14 mouse cellular contexts compared by ENCODE assay signal in the genomic region with DNA sequence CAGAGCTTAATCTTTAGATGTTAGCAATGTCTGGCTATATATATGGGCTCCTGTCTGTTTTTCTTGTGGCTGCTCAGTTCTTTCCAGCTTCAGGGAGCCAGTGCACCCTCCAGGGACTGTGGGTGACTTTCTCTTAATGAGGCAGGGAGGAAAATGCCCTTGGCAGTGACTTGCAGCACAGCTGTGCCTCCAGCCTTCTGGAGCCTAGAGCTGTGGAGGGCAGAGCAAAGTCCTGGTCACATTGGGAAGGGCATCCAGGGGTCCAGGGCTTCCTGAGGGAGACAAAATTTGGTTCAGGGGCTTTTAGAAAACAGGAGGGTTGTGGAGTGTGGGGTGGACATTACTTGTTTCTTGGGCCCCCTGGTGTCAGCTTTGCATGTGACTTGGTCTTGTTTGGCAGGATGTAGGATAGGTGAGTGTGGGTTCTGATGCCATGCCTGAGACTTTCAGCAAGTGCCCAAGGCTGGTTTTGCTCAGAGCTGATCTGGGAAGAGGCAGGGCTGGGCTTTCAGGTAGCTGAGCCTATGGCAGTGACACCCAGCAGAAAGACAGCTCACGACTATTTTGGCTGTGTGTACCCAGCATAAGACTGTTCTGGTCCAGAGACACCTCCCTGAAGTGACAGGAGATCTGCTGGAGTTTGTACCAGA. TPM values are rescaled to one million over a fixed set of nuclear protein-coding genes. Genes with fewer than 3 reads are reported as not detected.
DNase-seq lines count a peak whose midpoint lies in the region; ATAC-seq and TF ChIP-seq lines count a peak whose summit lies in the region.
"Had no signal": no experiment of that assay in that cellular context is flagged by ENCODE, and none has a peak within 500 bp of the region (broad histone marks: within the 10 kb centered on the region; RNA-seq: fewer than 3 reads in every experiment).

No protein-coding gene starts in this region.

- H3K4me2 ChIP-seq in forebrain, embryonic 11.5 days (ENCODE audit: low read depth, low read length, severe bottlenecking): no peak overlapping the region
- H3K4me2 ChIP-seq in forebrain, postnatal 0 days (ENCODE audit: low read depth): no peak overlapping the region
- H3K4me2 ChIP-seq in midbrain, postnatal 0 days (ENCODE audit: low read depth, low read length, poor library complexity, severe bottlenecking): no peak overlapping the region
- no peak overlapping the region for H3K4me2 ChIP-seq in midbrain, embryonic 16.5 days (ENCODE audit: low read length)
- H3K4me2 ChIP-seq: lung, embryonic 15.5 days; stomach, embryonic 15.5 days had no signal

- H3K4me3 ChIP-seq in forebrain, embryonic 11.5 days (ENCODE audit: low read depth, low read length): peak overlapping the region; percentile 7; the same call in 1 of the 2 replicates
- H3K4me3 ChIP-seq in forebrain, postnatal 0 days (ENCODE audit: low read depth, low read length): no peak overlapping the region
- peak overlapping the region; percentile 25; the same call in 1 of the 2 replicates for H3K4me3 ChIP-seq in midbrain, embryonic 10.5 days
- no peak overlapping the region for H3K4me3 ChIP-seq in midbrain, postnatal 0 days (ENCODE audit: low read depth, low read length)
- no peak overlapping the region for H3K4me3 ChIP-seq in limb, embryonic 10.5 days
- no peak overlapping the region for H3K4me3 ChIP-seq in midbrain, embryonic 16.5 days (ENCODE audit: low read depth, low read length)
- H3K4me3 ChIP-seq: lung, embryonic 15.5 days; stomach, embryonic 15.5 days had no signal

- H3K9ac ChIP-seq in forebrain, embryonic 11.5 days (ENCODE audit: low read length): no peak overlapping the region
- no peak overlapping the region for H3K9ac ChIP-seq in forebrain, postnatal 0 days
- no peak overlapping the region for H3K9ac ChIP-seq in midbrain, postnatal 0 days (replicated peaks; ENCODE audit: low read length, poor library complexity, severe bottlenecking)
- H3K9ac ChIP-seq in midbrain, embryonic 16.5 days (ENCODE audit: low read depth, low read length): 0 out of 2 replicates have a peak overlapping the region, but pooled peaks have one; percentile 7
- H3K9ac ChIP-seq: lung, embryonic 15.5 days; stomach, embryonic 15.5 days had no signal

- TF ChIP-seq CTCF in forebrain, postnatal 0 days (IDR thresholded peaks at IDR 0.05; ENCODE audit: low read depth): no peak
- no peak for TF ChIP-seq CTCF in midbrain, postnatal 0 days (IDR thresholded peaks at IDR 0.05)

- ATAC-seq in forebrain, embryonic 11.5 days (replicated peaks; ENCODE audit: low FRiP score): no peak
- ATAC-seq in forebrain, postnatal 0 days: no peak
- no peak for ATAC-seq in midbrain, postnatal 0 days (ENCODE audit: low FRiP score)
- ATAC-seq in midbrain, embryonic 16.5 days: no peak
- ATAC-seq: forebrain, embryonic 16.5 days had no signal

- 82% methylated on average over 1 of the region's 1 CpGs for WGBS in forebrain, embryonic 11.5 days
- WGBS in forebrain, postnatal 0 days: 90% methylated on average over 1 of the region's 1 CpGs
- WGBS in midbrain, embryonic 10.5 days: 78% methylated on average over 1 of the region's 1 CpGs
- WGBS in midbrain, postnatal 0 days: 92% methylated on average over 1 of the region's 1 CpGs
- 87% methylated on average over 1 of the region's 1 CpGs for WGBS in limb, embryonic 10.5 days
- WGBS in midbrain, embryonic 16.5 days: 89% methylated on average over 1 of the region's 1 CpGs

- H3K4me1 ChIP-seq in forebrain, embryonic 11.5 days (replicated peaks; ENCODE audit: control insufficient read depth, insufficient read depth, low read length): no peaks in the 10 kb centered on the region
- H3K4me1 ChIP-seq in forebrain, postnatal 0 days (ENCODE audit: insufficient read depth): 0 out of 2 replicates have a peak, but pooled peaks cover 7% of the 10 kb centered on the region
- H3K4me1 ChIP-seq in midbrain, embryonic 10.5 days: peaks cover 41% of the 10 kb centered on the region
- no peaks in the 10 kb centered on the region for H3K4me1 ChIP-seq in midbrain, postnatal 0 days (ENCODE audit: insufficient read depth, low read length)
- no peaks in the 10 kb centered on the region for H3K4me1 ChIP-seq in limb, embryonic 10.5 days
- H3K4me1 ChIP-seq in midbrain, embryonic 16.5 days (ENCODE audit: control insufficient read depth, insufficient read depth, low read length): peaks cover 18% of the 10 kb centered on the region
- H3K4me1 ChIP-seq: lung, embryonic 15.5 days; stomach, embryonic 15.5 days had no signal

- DNase-seq in forebrain, embryonic 11.5 days (ENCODE audit: low spot score): no peak
- no peak for DNase-seq in forebrain, postnatal 0 days
- no peak for DNase-seq in midbrain, embryonic 10.5 days (ENCODE audit: low spot score)
- DNase-seq in midbrain, postnatal 0 days (ENCODE audit: low spot score): no peak
- no peak for DNase-seq in limb, embryonic 10.5 days (ENCODE audit: low spot score)
- no peak for DNase-seq in ovary, adult 18-20 months (ENCODE audit: low spot score)
- no peak for DNase-seq in kidney, postnatal 14 days
- DNase-seq: embryo, embryonic 11 days; retina, postnatal 1 day had no signal

- no peak overlapping the region for H3K27ac ChIP-seq in forebrain, embryonic 11.5 days (ENCODE audit: low read depth, low read length)
- H3K27ac ChIP-seq in forebrain, postnatal 0 days (ENCODE audit: low read depth, low read length): no peak overlapping the region
- H3K27ac ChIP-seq in midbrain, embryonic 10.5 days (replicated peaks): peak overlapping the region; percentile 63
- no peak overlapping the region for H3K27ac ChIP-seq in midbrain, postnatal 0 days (ENCODE audit: low read depth, low read length)
- H3K27ac ChIP-seq in limb, embryonic 10.5 days: peak overlapping the region; percentile 5; the same call in 1 of the 2 replicates
- peak overlapping the region; percentile 18; the same call in 1 of the 2 replicates for H3K27ac ChIP-seq in midbrain, embryonic 16.5 days (ENCODE audit: low read length)
- H3K27ac ChIP-seq: kidney, postnatal 0 days; lung, embryonic 15.5 days; stomach, embryonic 15.5 days had no signal

- no peaks in the 10 kb centered on the region for H3K9me3 ChIP-seq in forebrain, embryonic 11.5 days (ENCODE audit: control insufficient read depth, low read length)
- H3K9me3 ChIP-seq in forebrain, postnatal 0 days (ENCODE audit: low read length): no peaks in the 10 kb centered on the region
- no peaks in the 10 kb centered on the region for H3K9me3 ChIP-seq in midbrain, embryonic 10.5 days (replicated peaks)
- no peaks in the 10 kb centered on the region for H3K9me3 ChIP-seq in midbrain, postnatal 0 days (ENCODE audit: low read length)
- no peaks in the 10 kb centered on the region for H3K9me3 ChIP-seq in limb, embryonic 10.5 days (replicated peaks)
- no peaks in the 10 kb centered on the region for H3K9me3 ChIP-seq in midbrain, embryonic 16.5 days (replicated peaks; ENCODE audit: control insufficient read depth, low read length, poor library complexity, severe bottlenecking)
- H3K9me3 ChIP-seq: lung, embryonic 15.5 days; stomach, embryonic 15.5 days had no signal

- no peaks in the 10 kb centered on the region for H3K36me3 ChIP-seq in forebrain, embryonic 11.5 days (ENCODE audit: control insufficient read depth, insufficient read depth, low read length)
- H3K36me3 ChIP-seq in forebrain, postnatal 0 days (ENCODE audit: insufficient read depth): peaks cover 12% of the 10 kb centered on the region
- peaks cover 6% of the 10 kb centered on the region; the same call in 1 of the 2 replicates for H3K36me3 ChIP-seq in midbrain, embryonic 10.5 days
- 0 out of 2 replicates have a peak, but pooled peaks cover 2% of the 10 kb centered on the region for H3K36me3 ChIP-seq in midbrain, postnatal 0 days (ENCODE audit: insufficient read depth, low read length)
- no peaks in the 10 kb centered on the region for H3K36me3 ChIP-seq in limb, embryonic 10.5 days
- H3K36me3 ChIP-seq in midbrain, embryonic 16.5 days (ENCODE audit: control insufficient read depth, insufficient read depth, low read length): 0 out of 2 replicates have a peak, but pooled peaks cover 3% of the 10 kb centered on the region
- H3K36me3 ChIP-seq: lung, embryonic 15.5 days; stomach, embryonic 15.5 days had no signal

- no peaks in the 10 kb centered on the region for H3K27me3 ChIP-seq in forebrain, embryonic 11.5 days (ENCODE audit: control insufficient read depth, insufficient read depth, low read length)
- no peaks in the 10 kb centered on the region for H3K27me3 ChIP-seq in forebrain, postnatal 0 days (ENCODE audit: insufficient read depth, low read length)
- H3K27me3 ChIP-seq in midbrain, embryonic 10.5 days (ENCODE audit: low read depth, poor library complexity, severe bottlenecking): no peaks in the 10 kb centered on the region
- no peaks in the 10 kb centered on the region for H3K27me3 ChIP-seq in midbrain, postnatal 0 days (ENCODE audit: insufficient read depth, low read length)
- H3K27me3 ChIP-seq in limb, embryonic 10.5 days (ENCODE audit: low read depth, poor library complexity, severe bottlenecking): no peaks in the 10 kb centered on the region
- H3K27me3 ChIP-seq in midbrain, embryonic 16.5 days (ENCODE audit: control insufficient read depth, insufficient read depth, low read depth, low read length): no peaks in the 10 kb centered on the region
- H3K27me3 ChIP-seq: lung, embryonic 15.5 days; stomach, embryonic 15.5 days had no signal

RNA-seq across cellular contexts. Expression of a gene that starts 50.0 kb away (rescaled TPM):
- 61.0 and 68.3 TPM in 2 replicates for polyA plus RNA-seq in forebrain, embryonic 11.5 days (2014; fragmentation: Nextera tagmentation; extraction: Ambion mirVana)
- total RNA-seq in forebrain, postnatal 0 days (2014; rRNA removed): 267 and 333 TPM in 2 replicates
- polyA plus RNA-seq in forebrain, postnatal 0 days (2015; fragmentation: Nextera tagmentation; extraction: Ambion mirVana): 175 and 186 TPM in 2 replicates
- polyA plus RNA-seq in midbrain, embryonic 10.5 days (2016; fragmentation: Nextera tagmentation; extraction: Ambion mirVana): 43.3 and 81.8 TPM in 2 replicates
- 159 and 196 TPM in 2 replicates for total RNA-seq in midbrain, postnatal 0 days (2014; rRNA removed)
- 118 and 124 TPM in 2 replicates for polyA plus RNA-seq in midbrain, postnatal 0 days (2015; fragmentation: Nextera tagmentation; extraction: Ambion mirVana)
- polyA plus RNA-seq in limb, embryonic 10.5 days (2016; fragmentation: Nextera tagmentation; extraction: Ambion mirVana): 6.1 and 7.7 TPM in 2 replicates
- 166 and 197 TPM in 2 replicates for polyA plus RNA-seq in midbrain, embryonic 16.5 days (2015; fragmentation: Nextera tagmentation; extraction: Ambion mirVana)

Comparison
In these comparisons a context has a peak if more than half of its experiments do, and no peak if none do; other contexts are left out.
1. H3K27ac ChIP-seq: peak in midbrain, embryonic 10.5 days (single experiment), limb, embryonic 10.5 days (single experiment) and midbrain, embryonic 16.5 days (single experiment); none in forebrain, embryonic 11.5 days (single experiment), forebrain, postnatal 0 days (single experiment) and midbrain, postnatal 0 days (single experiment).
2. H3K4me3 ChIP-seq: peak in forebrain, embryonic 11.5 days (single experiment) and midbrain, embryonic 10.5 days (single experiment); none in forebrain, postnatal 0 days (single experiment), midbrain, postnatal 0 days (single experiment), limb, embryonic 10.5 days (single experiment) and midbrain, embryonic 16.5 days (single experiment).